Mouse (Mus musculus) lung, embryonic 14.5 days (tissue): Measurements from ENCODE around the gene Ncoa3. TPM values are rescaled to one million over a fixed set of nuclear protein-coding genes. Genes with fewer than 3 reads are reported as not detected.

Experiments
- ATAC-seq: fragments of 200-750 bp; cut with Nextera tagmentation; 2 replicates; pipeline ENCODE4 v1.8.0; 2017; ENCODE audit warnings: mild to moderate bottlenecking, moderate TSS enrichment, moderate library complexity; ENCODE audit not compliant: insufficient read depth
- DNase-seq: peaks from one replicate; pipeline ENCODE4 v3.0.0-alpha.2; 2015
- H3K27ac ChIP-seq: fragments of 300-500 bp; sonication (generic); 2 replicates; pipeline ENCODE4 v1.5.1; 2014; ENCODE audit warnings: low read depth, mild to moderate bottlenecking, moderate library complexity
- H3K27me3 ChIP-seq: fragments of 300-500 bp; sonication (generic); 2 replicates; pipeline ENCODE4 v1.6.1; 2014; ENCODE audit warnings: low read length, control low read depth; ENCODE audit not compliant: insufficient read depth
- H3K36me3 ChIP-seq: fragments of 300-500 bp; sonication (generic); 2 replicates; pipeline ENCODE4 v1.6.1; 2014; ENCODE audit warnings: control low read depth; ENCODE audit not compliant: insufficient read depth
- H3K4me1 ChIP-seq: fragments of 300-500 bp; sonication (generic); 2 replicates; pipeline ENCODE4 v1.6.1; 2014; ENCODE audit warnings: antibody characterized with exemption, control low read depth; ENCODE audit not compliant: insufficient read depth
- H3K4me2 ChIP-seq: fragments of 300-500 bp; sonication (generic); 2 replicates; pipeline ENCODE4 v1.6.1; 2014; ENCODE audit warnings: mild to moderate bottlenecking
- H3K4me3 ChIP-seq: fragments of 300-500 bp; sonication (generic); 2 replicates; pipeline ENCODE4 v1.5.1; 2014; ENCODE audit warnings: low read depth, low read length
- H3K9ac ChIP-seq: fragments of 300-500 bp; sonication (generic); 2 replicates; pipeline ENCODE4 v1.6.1; 2014
- H3K9me3 ChIP-seq: fragments of 300-500 bp; sonication (generic); 2 replicates; pipeline ENCODE4 v1.6.1; 2016; ENCODE audit warnings: low read depth, low read length, control low read depth
- CTCF ChIP-seq: IDR thresholded peaks from 2 replicates; pipeline ENCODE4 v1.5.1; 2016; ENCODE audit warnings: antibody characterized with exemption, low read depth
- WGBS: fragments of 180-500 bp; shearing (Covaris S2); extraction: QIAGEN DNeasy Blood & Tissue Kit; methylation state at CpG from one replicate; pipeline ENCODE4 v1.1.7; 2014; 5-methylcytosine and 5-hydroxymethylcytosine counted together
- polyA plus RNA-seq: library from polyadenylated mRNA; unstranded; fragments of >200 nt; fragmentation: Nextera tagmentation; extraction: Ambion mirVana; gene quantifications from 2 replicates; pipeline ENCODE4 v1.2.1, GENCODE M21; 2014

Gene Ncoa3
- polyA plus RNA-seq, 1 experiment from 2014 or later = 17.4 TPM

DNA sequence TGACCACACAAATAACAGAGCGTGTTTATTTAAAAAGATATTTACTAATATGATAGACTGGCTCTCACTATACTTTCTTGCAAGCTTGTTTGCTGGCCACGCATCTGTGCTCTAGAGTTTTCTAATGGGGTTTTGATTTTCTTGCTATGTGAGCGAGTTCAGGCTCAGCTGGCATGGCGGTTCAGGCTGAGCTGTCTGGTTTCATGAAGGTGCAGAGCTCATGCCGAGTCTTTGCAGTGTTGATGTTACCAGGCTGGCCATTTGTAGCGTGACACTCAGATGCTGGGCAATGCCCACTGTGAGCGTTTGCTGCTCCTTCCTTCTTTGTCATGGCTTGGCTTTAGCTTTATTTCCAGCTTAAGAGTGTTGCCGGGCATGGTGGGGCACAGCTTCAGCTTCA, 70.0 kb downstream of the Ncoa3 start:
- no peak for ATAC-seq
- Histone ChIP-seq H3K9ac (no peak overlapping the region), H3K27me3 (no peaks in the 10 kb centered on the region), H3K4me2 (no peak overlapping the region), H3K27ac (no peak overlapping the region), H3K4me3 (no peak overlapping the region), H3K4me1 (no peaks in the 10 kb centered on the region), H3K9me3 (no peaks in the 10 kb centered on the region), H3K36me3 (peaks cover 78% of the 10 kb centered on the region)
- WGBS = 82% methylated on average over 8 of the region's 8 CpGs
- DNase-seq = no peak
- TF ChIP-seq CTCF = no peak

DNA sequence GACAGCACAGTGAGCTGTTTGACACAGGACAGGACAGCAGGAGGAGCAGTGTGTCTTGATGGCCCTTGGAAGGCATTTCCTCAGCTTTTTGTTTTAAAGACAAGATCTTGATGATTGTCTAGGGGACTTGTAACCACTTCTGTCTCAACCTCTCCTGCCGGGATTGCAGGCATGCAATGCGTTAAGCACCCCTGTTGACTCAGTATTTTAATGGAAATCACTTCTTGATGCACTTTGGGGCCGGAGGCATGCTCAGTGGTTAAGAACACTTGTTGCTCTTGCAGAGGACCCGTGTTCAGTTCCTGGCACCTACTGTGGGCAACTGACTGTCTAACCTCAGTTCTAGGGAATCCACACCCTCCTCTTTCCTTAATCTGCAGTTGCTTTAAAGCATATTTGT, 74.0 kb downstream of the Ncoa3 start:
- H3K9me3 ChIP-seq = no peaks in the 10 kb centered on the region
- no peak for TF ChIP-seq CTCF
- H3K27ac ChIP-seq = no peak overlapping the region
- no peak for ATAC-seq
- WGBS = 81% methylated on average over 4 of the region's 4 CpGs
- no peak overlapping the region for H3K9ac ChIP-seq
- DNase-seq = no peak
- H3K4me3 ChIP-seq = no peak overlapping the region
- no peak overlapping the region for H3K4me2 ChIP-seq
- no peaks in the 10 kb centered on the region for H3K4me1 ChIP-seq
- peaks cover 87% of the 10 kb centered on the region for H3K36me3 ChIP-seq
- no peaks in the 10 kb centered on the region for H3K27me3 ChIP-seq

DNA sequence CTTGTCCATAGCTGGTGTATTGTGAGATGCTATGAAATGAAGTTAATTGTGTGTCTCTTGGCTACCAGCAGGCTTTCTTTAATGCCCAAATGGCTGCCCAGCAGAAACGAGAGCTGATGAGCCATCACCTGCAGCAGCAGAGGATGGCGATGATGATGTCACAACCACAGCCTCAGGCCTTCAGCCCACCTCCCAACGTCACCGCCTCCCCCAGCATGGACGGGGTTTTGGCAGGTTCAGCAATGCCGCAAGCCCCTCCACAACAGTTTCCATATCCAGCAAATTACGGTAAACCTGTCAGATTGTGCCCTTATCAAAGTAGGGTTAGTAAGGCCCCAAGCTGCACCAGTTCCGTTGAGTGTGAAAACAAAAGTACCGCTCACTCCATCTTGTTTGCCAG, 75.8 kb downstream of the Ncoa3 start:
- H3K9ac ChIP-seq = no peak overlapping the region
- no peak for ATAC-seq

DNA sequence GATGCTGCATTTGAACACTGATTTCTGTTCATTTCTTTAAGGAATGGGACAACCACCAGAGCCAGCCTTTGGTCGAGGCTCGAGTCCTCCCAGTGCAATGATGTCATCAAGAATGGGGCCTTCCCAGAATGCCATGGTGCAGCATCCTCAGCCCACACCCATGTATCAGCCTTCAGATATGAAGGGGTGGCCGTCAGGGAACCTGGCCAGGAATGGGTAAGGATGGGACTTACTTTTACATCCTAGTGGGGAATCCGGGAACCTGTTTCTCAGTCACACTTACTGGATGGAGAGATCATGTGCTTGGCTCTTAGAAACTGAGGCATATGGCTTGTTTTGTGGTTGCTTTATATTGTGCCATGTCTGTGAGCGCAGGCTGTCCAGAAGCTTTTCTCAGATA, 76.7 kb downstream of the Ncoa3 start:
- Histone ChIP-seq H3K36me3 (peaks cover 87% of the 10 kb centered on the region), H3K27me3 (no peaks in the 10 kb centered on the region), H3K4me1 (no peaks in the 10 kb centered on the region), H3K4me2 (no peak overlapping the region), H3K9me3 (no peaks in the 10 kb centered on the region), H3K9ac (no peak overlapping the region), H3K27ac (no peak overlapping the region), H3K4me3 (no peak overlapping the region)
- DNase-seq (no peak), ATAC-seq (no peak)
- TF ChIP-seq CTCF = no peak
- WGBS = 83% methylated on average over 5 of the region's 5 CpGs

More for the DNA sequence above, 75.8 kb downstream of the Ncoa3 start:
- Histone ChIP-seq H3K4me1 (no peaks in the 10 kb centered on the region), H3K4me2 (no peak overlapping the region), H3K9me3 (no peaks in the 10 kb centered on the region), H3K4me3 (no peak overlapping the region), H3K36me3 (peaks cover 92% of the 10 kb centered on the region), H3K27ac (no peak overlapping the region), H3K27me3 (no peaks in the 10 kb centered on the region)
- 80% methylated on average over 9 of the region's 9 CpGs for WGBS
- no peak for TF ChIP-seq CTCF
- DNase-seq = no peak

DNA sequence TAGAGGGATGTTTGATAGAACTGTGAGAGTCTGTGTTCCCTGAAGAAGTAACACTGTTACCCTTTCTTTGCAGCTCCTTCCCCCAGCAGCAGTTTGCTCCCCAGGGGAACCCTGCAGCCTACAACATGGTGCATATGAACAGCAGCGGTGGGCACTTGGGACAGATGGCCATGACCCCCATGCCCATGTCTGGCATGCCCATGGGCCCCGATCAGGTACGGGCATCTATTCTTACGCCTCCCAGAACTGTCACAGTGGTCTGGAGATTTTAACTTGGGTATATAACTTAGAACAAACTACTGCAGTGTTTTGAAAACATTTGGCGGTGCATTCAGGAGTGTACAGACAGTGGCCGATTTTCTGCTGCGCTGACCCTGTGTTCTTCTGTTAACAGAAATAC, 77.3 kb downstream of the Ncoa3 start:
- no peaks in the 10 kb centered on the region for H3K4me1 ChIP-seq
- H3K27me3 ChIP-seq = no peaks in the 10 kb centered on the region
- no peak overlapping the region for H3K4me2 ChIP-seq
- 90% methylated on average over 7 of the region's 7 CpGs for WGBS
- peaks cover 82% of the 10 kb centered on the region for H3K36me3 ChIP-seq
- no peak overlapping the region for H3K4me3 ChIP-seq
- ATAC-seq (no peak), DNase-seq (no peak)
- TF ChIP-seq CTCF = no peak
- no peak overlapping the region for H3K27ac ChIP-seq
- H3K9me3 ChIP-seq = no peaks in the 10 kb centered on the region
- no peak overlapping the region for H3K9ac ChIP-seq

DNA sequence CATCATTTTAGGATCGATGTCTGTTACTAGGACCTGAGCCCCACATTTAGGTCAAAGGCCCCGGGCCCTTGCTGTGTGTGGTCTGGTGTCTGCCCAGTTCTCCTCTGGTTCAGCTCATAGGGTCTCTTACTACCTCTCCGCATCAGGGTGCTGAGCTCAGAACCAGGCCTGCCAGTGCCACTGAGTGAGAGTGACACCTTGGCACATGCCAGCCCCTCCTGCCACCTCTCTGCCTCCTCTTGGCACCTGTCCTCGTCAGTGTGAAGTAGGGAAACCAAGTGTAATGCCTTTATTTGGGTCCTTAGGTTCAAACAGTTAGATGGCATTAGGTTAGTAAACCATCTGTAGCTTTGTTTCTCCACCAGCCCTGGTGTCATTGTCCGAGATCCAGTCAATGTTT, 79.0 kb downstream of the Ncoa3 start:
- peaks cover 67% of the 10 kb centered on the region for H3K36me3 ChIP-seq
- H3K4me1 ChIP-seq = no peaks in the 10 kb centered on the region
- no peak for TF ChIP-seq CTCF
- H3K4me2 ChIP-seq = no peak overlapping the region
- H3K9me3 ChIP-seq = no peaks in the 10 kb centered on the region
- H3K9ac ChIP-seq = no peak overlapping the region
- 86% methylated on average over 5 of the region's 5 CpGs for WGBS
- H3K4me3 ChIP-seq = no peak overlapping the region
- no peak overlapping the region for H3K27ac ChIP-seq
- DNase-seq (no peak), ATAC-seq (no peak)
- H3K27me3 ChIP-seq = no peaks in the 10 kb centered on the region

DNA sequence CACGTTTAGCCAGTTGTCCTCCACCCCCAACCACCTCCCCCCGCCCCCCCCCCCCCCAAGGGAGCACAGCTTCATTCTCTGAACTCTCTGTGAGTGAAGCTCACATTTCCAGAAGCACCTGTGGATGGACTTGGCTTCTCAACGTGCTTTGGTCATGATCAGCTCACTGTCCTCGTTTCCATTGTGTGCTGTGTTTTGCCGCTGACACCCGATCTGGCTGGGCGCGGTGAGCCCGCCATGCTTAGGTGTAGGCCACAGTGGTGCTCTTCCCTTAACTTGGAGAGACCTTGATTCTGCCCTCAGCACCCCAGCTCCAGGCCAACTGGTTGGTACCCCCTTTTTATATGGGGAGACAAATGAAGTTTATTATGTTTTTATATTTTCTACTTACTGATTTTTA, 79.5 kb downstream of the Ncoa3 start:
- WGBS = 76% methylated on average over 9 of the region's 9 CpGs
- peaks cover 63% of the 10 kb centered on the region for H3K36me3 ChIP-seq

DNA sequence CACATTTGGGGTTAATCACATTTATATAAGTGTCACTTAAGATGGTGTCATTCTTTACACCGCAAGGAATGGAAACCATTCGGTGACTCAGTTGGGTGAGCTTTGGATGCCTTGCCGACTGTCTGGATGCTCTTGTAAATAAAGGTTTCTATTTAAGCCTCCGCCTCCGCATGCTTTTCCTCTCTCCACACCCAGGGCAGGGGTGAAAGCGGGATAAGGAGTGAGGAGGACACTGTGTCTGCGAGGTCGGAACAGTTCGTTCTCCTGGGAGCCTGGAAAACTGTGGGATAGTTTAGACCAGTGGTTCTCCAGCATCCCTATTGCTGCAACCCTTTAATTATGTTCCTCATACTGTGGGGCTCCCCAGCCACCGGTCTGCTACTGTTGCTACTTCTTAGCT, 80.6 kb downstream of the Ncoa3 start:
- Histone ChIP-seq H3K4me2 (no peak overlapping the region), H3K27me3 (no peaks in the 10 kb centered on the region), H3K36me3 (peaks cover 53% of the 10 kb centered on the region), H3K4me3 (no peak overlapping the region), H3K9ac (no peak overlapping the region), H3K4me1 (no peaks in the 10 kb centered on the region), H3K9me3 (no peaks in the 10 kb centered on the region), H3K27ac (no peak overlapping the region)
- no peak for ATAC-seq
- WGBS = 69% methylated on average over 10 of the region's 10 CpGs
- no peak for DNase-seq
- TF ChIP-seq CTCF = no peak

More for the DNA sequence above, 79.5 kb downstream of the Ncoa3 start:
- H3K4me3 ChIP-seq = no peak overlapping the region
- no peak for DNase-seq
- H3K27me3 ChIP-seq = no peaks in the 10 kb centered on the region
- TF ChIP-seq CTCF = no peak
- H3K4me2 ChIP-seq = no peak overlapping the region
- ATAC-seq = no peak
- no peak overlapping the region for H3K9ac ChIP-seq
- H3K9me3 ChIP-seq = no peaks in the 10 kb centered on the region
- no peaks in the 10 kb centered on the region for H3K4me1 ChIP-seq
- no peak overlapping the region for H3K27ac ChIP-seq
